Mouse (Mus musculus) heart, postnatal 0 days (tissue): Measurements from ENCODE around the gene Ephb2.

ENCODE experiments used
- CTCF ChIP-seq: IDR thresholded peaks from 2 replicates; pipeline ENCODE4 v1.5.1; 2016; ENCODE audit warnings: antibody characterized with exemption, control low read depth, low read depth
- EP300 ChIP-seq: IDR thresholded peaks from 2 replicates; pipeline ENCODE4 v1.6.1; 2016; ENCODE audit warnings: antibody characterized with exemption, low read depth

DNA sequence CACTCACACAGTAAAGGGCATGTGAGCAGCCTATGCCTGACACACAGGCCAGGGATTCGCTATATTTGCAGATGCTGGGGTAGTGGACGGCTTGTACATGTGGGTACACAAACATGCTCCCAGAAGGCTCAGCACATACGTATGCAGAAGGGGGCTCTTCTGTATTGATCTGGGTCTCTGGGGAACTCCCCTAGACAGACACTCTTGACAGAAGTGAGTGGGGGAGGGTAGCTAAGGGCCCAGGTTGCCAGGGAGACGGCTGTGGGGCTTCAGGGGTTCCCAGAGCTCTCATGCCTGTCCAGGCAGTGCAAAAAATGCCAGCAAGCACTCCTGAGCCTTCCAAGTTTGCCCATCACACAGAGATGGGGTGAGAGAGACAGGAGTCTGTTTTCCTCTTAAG lies 78.7 kb downstream of the Ephb2 start:
- no peak for TF ChIP-seq CTCF
- TF ChIP-seq EP300: no peak
